Mouse (Mus musculus): ENCODE measurements around the gene Lipi. TPM values are rescaled to one million over a fixed set of nuclear protein-coding genes. Genes with fewer than 3 reads are reported as not detected.
A peak's percentile ranks its signal among the peaks of the same experiment; 100 is the strongest.

Gene Lipi
- polyA plus RNA-seq (2014; fragmentation: Nextera tagmentation; extraction: Ambion mirVana): not detected in 2 replicates

DNA sequence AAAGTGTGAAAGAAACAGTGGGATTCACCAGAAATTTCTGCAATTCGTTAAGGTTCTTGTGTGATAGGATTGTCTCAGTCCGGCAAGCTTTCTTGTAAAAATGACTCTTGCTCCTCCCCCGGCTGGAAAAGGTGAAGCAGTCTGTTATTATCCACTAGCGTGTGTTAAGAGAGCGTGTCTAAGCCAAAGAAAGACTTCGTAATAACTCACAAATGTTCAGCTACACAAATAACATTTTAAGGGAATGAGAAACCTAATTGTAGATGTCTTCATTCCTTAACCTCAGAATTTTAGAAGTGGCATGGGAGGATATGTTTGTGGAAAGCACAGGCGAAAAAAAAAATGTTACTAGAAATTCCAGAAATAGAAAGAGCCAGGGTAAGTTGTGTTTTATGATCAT is at the start of gene Lipi:
Gene Lipi, minus strand, starts transcription at position 101 of the 400 bp plus-strand sequence.
- Histone ChIP-seq H3K9me3 (ENCODE audit: control insufficient read depth, low read length) (no peaks in the 10 kb centered on the region), H3K36me3 (ENCODE audit: control insufficient read depth, insufficient read depth, low read length) (no peaks in the 10 kb centered on the region), H3K4me1 (replicated peaks; ENCODE audit: control insufficient read depth, insufficient read depth, low read length) (no peaks in the 10 kb centered on the region), H3K4me2 (ENCODE audit: low read depth, low read length, severe bottlenecking) (no peak within 1 kb of the TSS), H3K27me3 (ENCODE audit: control insufficient read depth, insufficient read depth, low read length) (no peaks in the 10 kb centered on the region), H3K4me3 (ENCODE audit: low read depth, low read length) (no peak within 1 kb of the TSS), H3K27ac (ENCODE audit: low read depth, low read length) (no peak within 1 kb of the TSS), H3K9ac (ENCODE audit: low read length) (no peak within 1 kb of the TSS)
- 74% methylated on average over 7 of the region's 7 CpGs for WGBS
- DNase-seq (ENCODE audit: low spot score) (no peak), ATAC-seq (replicated peaks; ENCODE audit: low FRiP score) (no peak)

DNA sequence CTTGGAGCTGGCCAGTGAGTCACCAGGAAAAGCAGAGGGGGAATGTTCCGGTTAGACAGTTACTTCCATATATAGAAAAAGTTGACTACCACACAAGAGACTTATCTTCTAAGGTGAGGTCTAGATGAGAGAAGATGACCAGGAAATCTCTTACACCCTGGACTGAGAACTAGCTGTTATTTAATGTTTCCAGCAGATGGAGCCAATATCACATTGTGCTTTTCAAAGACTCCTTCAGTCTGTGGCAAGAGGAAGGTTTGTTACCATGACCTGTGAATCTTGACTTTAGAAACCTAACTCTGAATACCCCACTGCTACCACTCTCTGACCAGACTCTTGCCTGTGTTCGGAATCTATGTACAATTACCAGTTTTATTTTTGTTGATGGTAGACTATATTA is 42.0 kb upstream of the Lipi start:
- Histone ChIP-seq H3K9ac (ENCODE audit: low read length) (no peak overlapping the region), H3K36me3 (ENCODE audit: control insufficient read depth, insufficient read depth, low read length) (no peaks in the 10 kb centered on the region), H3K27ac (ENCODE audit: low read depth, low read length) (no peak overlapping the region), H3K4me2 (ENCODE audit: low read depth, low read length, severe bottlenecking) (no peak overlapping the region), H3K9me3 (ENCODE audit: control insufficient read depth, low read length) (no peaks in the 10 kb centered on the region), H3K27me3 (ENCODE audit: control insufficient read depth, insufficient read depth, low read length) (no peaks in the 10 kb centered on the region), H3K4me1 (replicated peaks; ENCODE audit: control insufficient read depth, insufficient read depth, low read length) (no peaks in the 10 kb centered on the region), H3K4me3 (ENCODE audit: low read depth, low read length) (no peak overlapping the region)
- no peak for DNase-seq (ENCODE audit: low spot score)
- 94% methylated on average over 2 of the region's 2 CpGs for WGBS
- no peak for ATAC-seq (replicated peaks; ENCODE audit: low FRiP score)

GRCm38 (mm10) chr16:75617651-75618349 is 31.9 kb upstream of the Lipi start:
- H3K9ac ChIP-seq (ENCODE audit: low read length): no peak overlapping the region
- no peaks in the 10 kb centered on the region for H3K27me3 ChIP-seq (ENCODE audit: control insufficient read depth, insufficient read depth, low read length)
- 79% methylated on average over 2 of the region's 2 CpGs for WGBS
- no peak overlapping the region for H3K4me3 ChIP-seq (ENCODE audit: low read depth, low read length)
- peak; percentile 64 for ATAC-seq (replicated peaks; ENCODE audit: low FRiP score)
- H3K36me3 ChIP-seq (ENCODE audit: control insufficient read depth, insufficient read depth, low read length): no peaks in the 10 kb centered on the region
- H3K9me3 ChIP-seq (ENCODE audit: control insufficient read depth, low read length): no peaks in the 10 kb centered on the region
- no peaks in the 10 kb centered on the region for H3K4me1 ChIP-seq (replicated peaks; ENCODE audit: control insufficient read depth, insufficient read depth, low read length)
- H3K4me2 ChIP-seq (ENCODE audit: low read depth, low read length, severe bottlenecking): no peak overlapping the region
- no peak for DNase-seq (ENCODE audit: low spot score)
- H3K27ac ChIP-seq (ENCODE audit: low read depth, low read length): no peak overlapping the region

GRCm38 (mm10) chr16:75612561-75612960 is 26.7 kb upstream of the Lipi start:
- Histone ChIP-seq H3K4me3 (ENCODE audit: low read depth, low read length) (no peak overlapping the region), H3K27me3 (ENCODE audit: control insufficient read depth, insufficient read depth, low read length) (no peaks in the 10 kb centered on the region), H3K36me3 (ENCODE audit: control insufficient read depth, insufficient read depth, low read length) (no peaks in the 10 kb centered on the region), H3K27ac (ENCODE audit: low read depth, low read length) (no peak overlapping the region), H3K4me2 (ENCODE audit: low read depth, low read length, severe bottlenecking) (no peak overlapping the region), H3K9ac (ENCODE audit: low read length) (no peak overlapping the region), H3K9me3 (ENCODE audit: control insufficient read depth, low read length) (no peaks in the 10 kb centered on the region), H3K4me1 (replicated peaks; ENCODE audit: control insufficient read depth, insufficient read depth, low read length) (no peaks in the 10 kb centered on the region)
- DNase-seq (ENCODE audit: low spot score) (no peak), ATAC-seq (replicated peaks; ENCODE audit: low FRiP score) (no peak)

DNA sequence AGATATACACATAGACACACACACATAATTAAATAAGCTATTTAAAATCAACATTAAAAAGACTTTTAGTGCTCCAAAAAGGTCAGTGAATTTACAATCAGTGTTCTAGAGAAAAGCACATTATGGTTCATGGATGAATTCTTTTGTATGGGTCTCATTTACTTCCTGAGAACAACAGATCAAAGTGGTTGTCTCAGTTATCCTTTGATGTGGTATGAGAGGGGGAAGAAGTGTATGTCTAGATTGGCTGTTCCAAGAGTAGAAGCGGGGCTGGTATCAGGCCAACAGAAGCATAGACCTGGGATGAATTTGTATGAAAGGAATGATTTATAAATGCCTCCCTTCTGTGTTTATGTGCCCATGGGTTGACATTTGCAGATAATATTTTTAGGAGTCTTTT is 20.6 kb upstream of the Lipi start:
- Histone ChIP-seq H3K9me3 (ENCODE audit: control insufficient read depth, low read length) (no peaks in the 10 kb centered on the region), H3K4me2 (ENCODE audit: low read depth, low read length, severe bottlenecking) (no peak overlapping the region), H3K4me3 (ENCODE audit: low read depth, low read length) (no peak overlapping the region), H3K4me1 (replicated peaks; ENCODE audit: control insufficient read depth, insufficient read depth, low read length) (no peaks in the 10 kb centered on the region), H3K9ac (ENCODE audit: low read length) (no peak overlapping the region), H3K27me3 (ENCODE audit: control insufficient read depth, insufficient read depth, low read length) (no peaks in the 10 kb centered on the region), H3K36me3 (ENCODE audit: control insufficient read depth, insufficient read depth, low read length) (no peaks in the 10 kb centered on the region), H3K27ac (ENCODE audit: low read depth, low read length) (no peak overlapping the region)
- WGBS: 31% methylated on average over 1 of the region's 1 CpGs
- ATAC-seq (replicated peaks; ENCODE audit: low FRiP score) (no peak), DNase-seq (ENCODE audit: low spot score) (no peak)

- 8% methylated on average over 15 of the region's 15 CpGs for WGBS
- H3K9ac ChIP-seq (ENCODE audit: low read length): peak overlapping the region; percentile 70; the same call in 1 of the 2 replicates
- DNase-seq (ENCODE audit: low spot score) (no peak), ATAC-seq (replicated peaks; ENCODE audit: low FRiP score) (peak; percentile 6; the same call in 1 of the 2 replicates)
- peak overlapping the region; percentile 68 for H3K4me3 ChIP-seq (ENCODE audit: low read depth, low read length)
- H3K36me3 ChIP-seq (ENCODE audit: control insufficient read depth, insufficient read depth, low read length): no peaks in the 10 kb centered on the region
- no peaks in the 10 kb centered on the region for H3K9me3 ChIP-seq (ENCODE audit: control insufficient read depth, low read length)
- no peak overlapping the region for H3K27ac ChIP-seq (ENCODE audit: low read depth, low read length)
- peaks cover 2% of the 10 kb centered on the region; the same call in 1 of the 2 replicates for H3K4me1 ChIP-seq (replicated peaks; ENCODE audit: control insufficient read depth, insufficient read depth, low read length)
- no peaks in the 10 kb centered on the region; the same call in 1 of the 2 replicates for H3K27me3 ChIP-seq (ENCODE audit: control insufficient read depth, insufficient read depth, low read length)
- peak overlapping the region; percentile 77 for H3K4me2 ChIP-seq (ENCODE audit: low read depth, low read length, severe bottlenecking)
Measured at GRCm38 (mm10) chr16:75593501-75594183, 7.8 kb upstream of the Lipi start.

GRCm38 (mm10) chr16:75592671-75593500 is 7.0 kb upstream of the Lipi start, which contains the start of gene Rbm11:
TSS of gene Rbm11 (plus strand) at chr16:75592844.
- Histone ChIP-seq H3K9ac (ENCODE audit: low read length) (peak within 1 kb of the TSS; percentile 70), H3K4me3 (ENCODE audit: low read depth, low read length) (peak within 1 kb of the TSS; percentile 68), H3K27me3 (ENCODE audit: control insufficient read depth, insufficient read depth, low read length) (no peaks in the 10 kb centered on the region; the same call in 1 of the 2 replicates), H3K4me2 (ENCODE audit: low read depth, low read length, severe bottlenecking) (peak within 1 kb of the TSS; percentile 77), H3K4me1 (replicated peaks; ENCODE audit: control insufficient read depth, insufficient read depth, low read length) (peaks cover 2% of the 10 kb centered on the region; the same call in 1 of the 2 replicates), H3K27ac (ENCODE audit: low read depth, low read length) (no peak within 1 kb of the TSS), H3K36me3 (ENCODE audit: control insufficient read depth, insufficient read depth, low read length) (no peaks in the 10 kb centered on the region), H3K9me3 (ENCODE audit: control insufficient read depth, low read length) (no peaks in the 10 kb centered on the region)
- under 1% methylated on average over 55 of the region's 55 CpGs for WGBS
- ATAC-seq (replicated peaks; ENCODE audit: low FRiP score): peak; percentile 97
- peak; percentile 86 for DNase-seq (ENCODE audit: low spot score)

DNA sequence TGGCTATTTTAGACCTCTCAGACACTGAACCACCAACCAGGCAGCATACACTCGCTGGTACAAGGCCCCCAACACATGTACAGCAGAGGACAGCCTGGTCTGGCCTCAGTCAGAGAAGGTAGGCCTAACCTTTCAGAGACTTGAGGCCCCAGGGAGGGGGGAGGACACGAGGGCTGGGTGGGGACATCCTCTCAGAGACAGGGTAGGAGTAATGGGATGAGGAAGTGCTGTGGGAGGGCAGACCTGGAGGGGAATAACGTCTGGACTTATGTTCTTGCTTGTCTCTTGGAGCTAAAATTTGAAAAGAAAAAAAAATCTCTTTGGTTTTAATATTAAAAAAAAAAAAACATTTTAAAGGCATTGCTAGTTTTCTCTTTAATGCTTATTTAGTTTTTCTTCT is 605 bp upstream of the Lipi start:
- Histone ChIP-seq H3K27ac (ENCODE audit: low read depth, low read length) (no peak overlapping the region), H3K27me3 (ENCODE audit: control insufficient read depth, insufficient read depth, low read length) (no peaks in the 10 kb centered on the region), H3K4me2 (ENCODE audit: low read depth, low read length, severe bottlenecking) (no peak overlapping the region), H3K9ac (ENCODE audit: low read length) (no peak overlapping the region), H3K4me1 (replicated peaks; ENCODE audit: control insufficient read depth, insufficient read depth, low read length) (no peaks in the 10 kb centered on the region), H3K36me3 (ENCODE audit: control insufficient read depth, insufficient read depth, low read length) (no peaks in the 10 kb centered on the region), H3K4me3 (ENCODE audit: low read depth, low read length) (no peak overlapping the region), H3K9me3 (ENCODE audit: control insufficient read depth, low read length) (no peaks in the 10 kb centered on the region)
- DNase-seq (ENCODE audit: low spot score) (no peak), ATAC-seq (replicated peaks; ENCODE audit: low FRiP score) (no peak)
- 41% methylated on average over 3 of the region's 3 CpGs for WGBS

Measured in forebrain, embryonic 11.5 days (tissue).